Mouse (Mus musculus) cerebellum, adult 2 months (tissue): ENCODE measurements at regions not wholly inside any gene's neighbourhood (a gene's known extent, or its start where the extent isn't known, plus 50 kb on each side); places are given as distances from the start of the nearest gene placed in this dataset.

Source experiments
- CTCF ChIP-seq: fragments of 200-500 bp; IDR thresholded peaks from 2 replicates; pipeline ENCODE4 v1.5.1; 2011; ENCODE audit warnings: low read depth, mild to moderate bottlenecking, control low read depth, low read length, moderate library complexity, borderline replicate concordance; ENCODE audit not compliant: insufficient read depth
- POLR2A ChIP-seq: fragments of 200-500 bp; IDR thresholded peaks from 2 replicates; pipeline ENCODE4 v1.6.1; 2011; ENCODE audit warnings: low read length, control low read depth, borderline replicate concordance; ENCODE audit not compliant: insufficient read depth

DNA sequence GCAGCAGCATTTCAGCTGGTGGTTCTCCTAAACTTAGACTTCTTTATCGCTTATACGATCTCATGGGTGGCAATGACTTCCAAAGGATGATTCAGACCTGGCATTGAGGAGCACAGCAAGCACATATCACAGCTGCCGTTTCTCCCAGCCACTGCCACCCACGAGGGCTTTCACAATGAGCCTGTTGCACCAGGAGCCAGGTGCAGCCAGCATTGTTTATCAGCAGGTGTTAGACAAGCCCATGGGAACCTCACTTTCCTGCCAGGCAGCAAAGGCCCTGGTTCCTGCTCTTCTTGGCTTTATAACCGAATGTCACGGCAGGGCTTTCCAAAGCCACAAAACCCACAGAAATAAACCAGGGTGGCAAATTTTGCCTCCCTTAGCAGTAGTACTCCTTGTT lies 175.3 kb upstream of the Rgma start:
- TF ChIP-seq CTCF, result no peak
- TF ChIP-seq POLR2A, result no peak
